Mouse (Mus musculus) intestine, embryonic 16.5 days (tissue): ENCODE measurements at regions not wholly inside any gene's neighbourhood (a gene's known extent, or its start where the extent isn't known, plus 50 kb on each side); places are given as distances from the start of the nearest gene placed in this dataset.

Experiments used
- ATAC-seq: fragments of 200-750 bp; cut with Nextera tagmentation; 2 replicates; pipeline ENCODE4 v1.8.0; 2017; ENCODE audit warnings: moderate TSS enrichment, moderate library complexity
- H3K27ac ChIP-seq: fragments of 300-500 bp; sonication (generic); 2 replicates; pipeline ENCODE4 v1.5.1; 2014; ENCODE audit warnings: mild to moderate bottlenecking, low read length
- H3K27me3 ChIP-seq: fragments of 300-500 bp; sonication (generic); replicated peaks from 2 replicates; pipeline ENCODE4 v1.6.1; 2014; ENCODE audit warnings: low read length, control low read depth, mixed read lengths; ENCODE audit not compliant: control insufficient read depth, insufficient read depth
- H3K36me3 ChIP-seq: fragments of 300-500 bp; sonication (generic); 2 replicates; pipeline ENCODE4 v1.6.1; 2014; ENCODE audit warnings: low read length, control low read depth; ENCODE audit not compliant: control insufficient read depth, insufficient read depth
- H3K4me1 ChIP-seq: fragments of 300-500 bp; sonication (generic); 2 replicates; pipeline ENCODE4 v1.6.1; 2014; ENCODE audit warnings: low read length, control low read depth, mixed read lengths; ENCODE audit not compliant: control insufficient read depth, insufficient read depth
- H3K4me2 ChIP-seq: fragments of 300-500 bp; sonication (generic); 2 replicates; pipeline ENCODE4 v1.6.1; 2014; ENCODE audit warnings: low read depth, low read length, control low read depth
- H3K4me3 ChIP-seq: fragments of 300-500 bp; sonication (generic); 2 replicates; pipeline ENCODE4 v1.5.1; 2014; ENCODE audit warnings: mild to moderate bottlenecking, low read length
- H3K9ac ChIP-seq: fragments of 300-500 bp; sonication (generic); 2 replicates; pipeline ENCODE4 v1.6.1; 2014; ENCODE audit warnings: low read depth, low read length
- H3K9me3 ChIP-seq: fragments of 300-500 bp; sonication (generic); 2 replicates; pipeline ENCODE4 v1.6.1; 2016; ENCODE audit warnings: low read length, control low read depth; ENCODE audit not compliant: control insufficient read depth
- WGBS: fragments of 180-500 bp; shearing (Covaris S2); extraction: QIAGEN DNeasy Blood & Tissue Kit; methylation state at CpG from one replicate; pipeline ENCODE4 v1.1.7; 2014; 5-methylcytosine and 5-hydroxymethylcytosine counted together

GRCm38 (mm10) chr10:19525939-19526338 is 65.8 kb upstream of the Ifngr1 start:
- peak; percentile 66 for ATAC-seq
- no peaks in the 10 kb centered on the region for H3K9me3 ChIP-seq
- no peak overlapping the region for H3K9ac ChIP-seq
- H3K4me2 ChIP-seq: no peak overlapping the region
- H3K36me3 ChIP-seq: no peaks in the 10 kb centered on the region
- no peak overlapping the region for H3K4me3 ChIP-seq
- no peaks in the 10 kb centered on the region for H3K27me3 ChIP-seq
- no peak overlapping the region for H3K27ac ChIP-seq
- H3K4me1 ChIP-seq: no peaks in the 10 kb centered on the region

GRCm38 (mm10) chr10:19526353-19526752 is 65.4 kb upstream of the Ifngr1 start:
- Histone ChIP-seq H3K27ac (peak overlapping the region; percentile 23), H3K27me3 (no peaks in the 10 kb centered on the region), H3K4me3 (no peak overlapping the region), H3K4me1 (no peaks in the 10 kb centered on the region), H3K4me2 (no peak overlapping the region), H3K9me3 (no peaks in the 10 kb centered on the region), H3K36me3 (no peaks in the 10 kb centered on the region), H3K9ac (no peak overlapping the region)
- 11% methylated on average over 1 of the region's 1 CpGs for WGBS
- peak; percentile 66 for ATAC-seq

GRCm38 (mm10) chr10:19529655-19530054 is 62.1 kb upstream of the Ifngr1 start:
- no peak overlapping the region for H3K9ac ChIP-seq
- no peak overlapping the region for H3K4me3 ChIP-seq
- WGBS: 78% methylated on average over 5 of the region's 5 CpGs
- H3K9me3 ChIP-seq: no peaks in the 10 kb centered on the region
- H3K27me3 ChIP-seq: no peaks in the 10 kb centered on the region
- ATAC-seq: no peak
- H3K27ac ChIP-seq: no peak overlapping the region
- H3K4me1 ChIP-seq: no peaks in the 10 kb centered on the region
- H3K36me3 ChIP-seq: no peaks in the 10 kb centered on the region
- no peak overlapping the region for H3K4me2 ChIP-seq

- no peak overlapping the region for H3K9ac ChIP-seq
- H3K27ac ChIP-seq: no peak overlapping the region
- no peaks in the 10 kb centered on the region for H3K9me3 ChIP-seq
- no peak overlapping the region for H3K4me2 ChIP-seq
- ATAC-seq: no peak
- no peak overlapping the region for H3K4me3 ChIP-seq
- H3K36me3 ChIP-seq: no peaks in the 10 kb centered on the region
- 84% methylated on average over 6 of the region's 6 CpGs for WGBS
- no peaks in the 10 kb centered on the region for H3K4me1 ChIP-seq
- H3K27me3 ChIP-seq: no peaks in the 10 kb centered on the region
Measured at GRCm38 (mm10) chr10:19530056-19530455, 61.7 kb upstream of the Ifngr1 start.

- H3K4me2 ChIP-seq: no peak overlapping the region
- H3K9ac ChIP-seq: no peak overlapping the region
- H3K4me1 ChIP-seq: no peaks in the 10 kb centered on the region
- H3K9me3 ChIP-seq: no peaks in the 10 kb centered on the region
- ATAC-seq: peak; percentile 90
- no peaks in the 10 kb centered on the region for H3K27me3 ChIP-seq
- no peak overlapping the region for H3K4me3 ChIP-seq
- WGBS: 21% methylated on average over 1 of the region's 1 CpGs
- H3K27ac ChIP-seq: peak overlapping the region; percentile 80
- no peaks in the 10 kb centered on the region for H3K36me3 ChIP-seq
Measured at GRCm38 (mm10) chr10:19531452-19531851, 60.3 kb upstream of the Ifngr1 start.

GRCm38 (mm10) chr10:19532790-19533189 is 59.0 kb upstream of the Ifngr1 start:
- H3K27me3 ChIP-seq: no peaks in the 10 kb centered on the region
- no peak for ATAC-seq
- H3K27ac ChIP-seq: no peak overlapping the region
- H3K4me2 ChIP-seq: no peak overlapping the region
- no peaks in the 10 kb centered on the region for H3K4me1 ChIP-seq
- H3K9me3 ChIP-seq: no peaks in the 10 kb centered on the region
- 67% methylated on average over 3 of the region's 3 CpGs for WGBS
- no peaks in the 10 kb centered on the region for H3K36me3 ChIP-seq
- H3K9ac ChIP-seq: no peak overlapping the region
- no peak overlapping the region for H3K4me3 ChIP-seq

- 65% methylated on average over 1 of the region's 1 CpGs for WGBS
- no peak overlapping the region for H3K9ac ChIP-seq
- no peaks in the 10 kb centered on the region for H3K27me3 ChIP-seq
- H3K4me2 ChIP-seq: no peak overlapping the region
- ATAC-seq: peak; percentile 66
- H3K4me3 ChIP-seq: no peak overlapping the region
- H3K9me3 ChIP-seq: no peaks in the 10 kb centered on the region
- H3K36me3 ChIP-seq: no peaks in the 10 kb centered on the region
- peak overlapping the region; percentile 30; the same call in 1 of the 2 replicates for H3K27ac ChIP-seq
- no peaks in the 10 kb centered on the region for H3K4me1 ChIP-seq
Measured at GRCm38 (mm10) chr10:19533846-19534245, 57.9 kb upstream of the Ifngr1 start.
